Mouse (Mus musculus) heart, embryonic 15.5 days (tissue): Measurements from ENCODE around the gene Tln1. TPM values are rescaled to one million over a fixed set of nuclear protein-coding genes. Genes with fewer than 3 reads are reported as not detected.

Source experiments
- ATAC-seq: fragments of 200-750 bp; cut with Nextera tagmentation; replicated peaks from 2 replicates; pipeline ENCODE4 v1.8.0; 2017; ENCODE audit warnings: low read depth, moderate TSS enrichment; ENCODE audit not compliant: insufficient number of reproducible peaks, insufficient read depth, low FRiP score
- H3K27ac ChIP-seq: fragments of 300-500 bp; sonication (generic); 2 replicates; pipeline ENCODE4 v1.5.1; 2015; ENCODE audit warnings: mild to moderate bottlenecking, inconsistent platforms
- H3K27me3 ChIP-seq: fragments of 300-500 bp; sonication (generic); 2 replicates; pipeline ENCODE4 v1.6.1; 2015; ENCODE audit warnings: inconsistent platforms
- H3K36me3 ChIP-seq: fragments of 300-500 bp; sonication (generic); 2 replicates; pipeline ENCODE4 v1.6.1; 2015; ENCODE audit warnings: mild to moderate bottlenecking, inconsistent platforms
- H3K4me1 ChIP-seq: fragments of 300-500 bp; sonication (generic); replicated peaks from 2 replicates; pipeline ENCODE4 v1.6.1; 2015; ENCODE audit warnings: inconsistent platforms
- H3K4me2 ChIP-seq: fragments of 300-500 bp; sonication (generic); 2 replicates; pipeline ENCODE4 v1.6.1; 2015; ENCODE audit warnings: inconsistent platforms, mild to moderate bottlenecking, moderate library complexity
- H3K4me3 ChIP-seq: fragments of 300-500 bp; sonication (generic); 2 replicates; pipeline ENCODE4 v1.5.1; 2015; ENCODE audit warnings: mild to moderate bottlenecking, inconsistent platforms
- H3K9ac ChIP-seq: fragments of 300-500 bp; sonication (generic); 2 replicates; pipeline ENCODE4 v1.6.1; 2015; ENCODE audit warnings: mild to moderate bottlenecking, inconsistent platforms
- H3K9me3 ChIP-seq: fragments of 300-500 bp; sonication (generic); replicated peaks from 2 replicates; pipeline ENCODE4 v1.6.1; 2016; ENCODE audit warnings: inconsistent platforms
- WGBS: fragments of 180-500 bp; shearing (Covaris S2); methylation state at CpG from one replicate; pipeline ENCODE4 v1.1.7; 2015; ENCODE audit warnings: mixed read lengths; 5-methylcytosine and 5-hydroxymethylcytosine counted together
- polyA plus RNA-seq: library from polyadenylated mRNA; unstranded; fragments of >200 nt; fragmentation: Nextera tagmentation; extraction: Ambion mirVana; gene quantifications from 2 replicates; pipeline ENCODE4 v1.2.1, GENCODE M21; 2015

Gene Tln1
- polyA plus RNA-seq, 1 experiment from 2014 or later: 77.6 TPM

DNA sequence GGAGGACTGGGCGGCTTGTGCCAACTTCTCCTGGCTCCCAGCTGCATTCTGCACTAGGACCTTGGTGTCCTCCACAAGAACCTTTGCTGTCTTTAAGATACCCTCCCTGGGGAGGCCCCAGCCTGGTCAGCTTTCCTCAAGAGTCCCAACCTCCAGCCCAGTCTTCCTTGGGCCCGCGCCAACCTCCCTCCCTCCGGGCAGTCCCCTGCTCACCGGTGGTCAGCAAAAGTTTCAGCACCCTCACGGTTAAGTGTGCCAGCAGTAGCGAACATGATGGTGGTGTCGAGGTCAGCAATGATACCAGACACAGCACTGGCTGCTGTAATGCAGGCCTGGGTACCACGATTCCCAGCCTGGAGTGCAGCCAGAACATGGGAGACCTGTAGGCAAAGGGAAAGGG is 26.5 kb downstream of the Tln1 start:
- H3K4me3 ChIP-seq: no peak overlapping the region
- no peaks in the 10 kb centered on the region for H3K9me3 ChIP-seq
- no peak overlapping the region for H3K27ac ChIP-seq
- ATAC-seq: no peak
- WGBS: 84% methylated on average over 9 of the region's 9 CpGs
- H3K4me2 ChIP-seq: no peak overlapping the region
- H3K9ac ChIP-seq: no peak overlapping the region
- H3K4me1 ChIP-seq: peaks cover 3% of the 10 kb centered on the region
- H3K36me3 ChIP-seq: peaks cover 99% of the 10 kb centered on the region
- no peaks in the 10 kb centered on the region for H3K27me3 ChIP-seq

DNA sequence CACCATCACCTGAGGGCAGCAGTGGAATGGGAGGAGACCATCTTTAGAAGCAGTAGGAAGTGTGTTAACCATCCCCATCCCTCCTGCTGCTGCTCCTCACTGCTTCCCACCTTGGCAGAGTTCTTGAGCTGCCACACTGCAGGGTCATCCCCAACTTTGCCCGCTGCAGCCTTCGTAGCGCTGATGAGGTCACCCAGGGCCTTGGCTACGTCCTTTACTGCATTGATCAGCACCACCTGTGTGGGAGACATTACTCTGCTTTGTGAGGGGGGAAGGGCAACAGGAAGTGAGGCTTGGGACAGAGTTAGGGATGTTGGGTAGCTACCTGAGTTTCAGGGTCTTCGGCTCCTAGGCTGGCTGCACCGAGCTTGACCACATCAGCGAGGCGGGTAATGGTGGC is 26.9 kb downstream of the Tln1 start:
- 95% methylated on average over 8 of the region's 8 CpGs for WGBS
- peaks cover 99% of the 10 kb centered on the region for H3K36me3 ChIP-seq
- ATAC-seq: no peak
- H3K27ac ChIP-seq: no peak overlapping the region
- H3K9me3 ChIP-seq: no peaks in the 10 kb centered on the region
- no peak overlapping the region for H3K4me3 ChIP-seq
- no peak overlapping the region for H3K4me2 ChIP-seq
- H3K4me1 ChIP-seq: peaks cover 7% of the 10 kb centered on the region
- H3K9ac ChIP-seq: no peak overlapping the region
- H3K27me3 ChIP-seq: no peaks in the 10 kb centered on the region

DNA sequence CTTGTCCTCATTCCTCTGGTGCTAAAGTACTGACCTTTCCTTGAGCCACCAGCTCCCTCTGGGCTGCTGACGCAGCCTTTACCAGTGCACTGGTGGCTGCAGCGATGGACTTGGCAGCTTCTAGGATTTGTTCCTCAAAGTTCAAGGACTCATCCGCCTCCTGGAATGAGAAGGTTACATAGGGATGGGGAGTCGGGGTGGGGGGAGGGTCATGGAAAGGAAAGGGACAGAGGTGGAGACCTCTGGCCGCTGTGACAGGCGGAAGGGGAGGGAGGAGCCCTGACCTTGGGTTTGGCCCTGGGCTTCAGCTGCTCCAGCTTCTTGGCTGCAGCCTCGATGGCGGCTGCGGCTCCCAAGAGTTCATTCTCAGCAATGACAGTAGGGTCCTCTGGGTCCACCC is 29.2 kb downstream of the Tln1 start:
- Histone ChIP-seq H3K27ac (no peak overlapping the region), H3K36me3 (peaks cover 75% of the 10 kb centered on the region), H3K4me3 (no peak overlapping the region), H3K4me2 (no peak overlapping the region), H3K9ac (no peak overlapping the region), H3K9me3 (no peaks in the 10 kb centered on the region), H3K27me3 (no peaks in the 10 kb centered on the region), H3K4me1 (peaks cover 16% of the 10 kb centered on the region)
- no peak for ATAC-seq
- 81% methylated on average over 9 of the region's 9 CpGs for WGBS

DNA sequence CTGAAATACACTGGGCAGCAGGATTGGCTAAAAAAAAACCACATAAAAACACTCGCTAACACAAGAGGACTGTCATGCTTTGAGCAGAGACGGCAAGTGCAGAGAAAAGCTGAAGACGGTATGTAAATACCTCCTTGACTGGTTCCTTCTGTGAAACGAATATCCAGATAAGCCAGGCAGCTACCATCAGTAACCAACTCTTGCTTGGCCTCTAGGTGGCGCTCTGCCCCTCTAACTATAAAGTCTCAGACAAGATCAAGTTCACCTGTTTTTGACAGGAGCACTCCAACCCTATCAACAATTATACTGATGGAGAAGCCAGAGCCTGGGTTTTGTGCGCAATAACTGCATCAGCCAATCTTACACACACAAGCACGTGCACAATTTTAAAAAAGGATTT is 31.9 kb downstream of the Tln1 start:
- H3K9me3 ChIP-seq: no peaks in the 10 kb centered on the region
- peak overlapping the region; percentile 10; the same call in 1 of the 2 replicates for H3K27ac ChIP-seq
- H3K36me3 ChIP-seq: peaks cover 48% of the 10 kb centered on the region
- WGBS: 11% methylated on average over 7 of the region's 7 CpGs
- ATAC-seq: no peak
- no peaks in the 10 kb centered on the region for H3K27me3 ChIP-seq
- H3K4me3 ChIP-seq: no peak overlapping the region
- H3K9ac ChIP-seq: no peak overlapping the region
- H3K4me1 ChIP-seq: peaks cover 16% of the 10 kb centered on the region
- no peak overlapping the region for H3K4me2 ChIP-seq

DNA sequence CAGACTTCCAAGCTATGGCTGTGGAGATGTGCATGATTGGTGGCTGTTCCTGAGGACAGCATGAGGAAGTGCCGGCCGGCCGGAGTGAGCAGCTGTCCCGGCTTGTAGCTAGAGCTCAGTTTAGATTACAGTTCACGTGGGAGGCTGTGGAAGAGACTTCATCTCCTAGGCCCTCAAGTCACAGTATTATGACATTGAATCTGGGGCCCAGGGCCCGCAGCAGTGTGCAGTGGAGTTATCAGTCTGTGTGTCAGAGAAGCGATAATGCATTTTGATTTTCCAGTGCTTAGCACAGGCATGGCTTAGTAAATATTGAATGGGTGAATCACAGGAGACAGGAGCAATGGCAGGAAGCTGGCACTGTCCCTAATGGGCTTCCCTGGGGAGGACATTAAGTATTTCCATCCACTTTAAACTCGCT is 32.4 kb downstream of the Tln1 start:
- WGBS: 30% methylated on average over 8 of the region's 8 CpGs
- Histone ChIP-seq H3K9me3 (no peaks in the 10 kb centered on the region), H3K27me3 (no peaks in the 10 kb centered on the region), H3K27ac (peak overlapping the region; percentile 10), H3K9ac (no peak overlapping the region), H3K4me3 (no peak overlapping the region), H3K4me2 (no peak overlapping the region), H3K4me1 (peaks cover 16% of the 10 kb centered on the region), H3K36me3 (peaks cover 43% of the 10 kb centered on the region)
- peak; percentile 31; the same call in 1 of the 2 replicates for ATAC-seq

DNA sequence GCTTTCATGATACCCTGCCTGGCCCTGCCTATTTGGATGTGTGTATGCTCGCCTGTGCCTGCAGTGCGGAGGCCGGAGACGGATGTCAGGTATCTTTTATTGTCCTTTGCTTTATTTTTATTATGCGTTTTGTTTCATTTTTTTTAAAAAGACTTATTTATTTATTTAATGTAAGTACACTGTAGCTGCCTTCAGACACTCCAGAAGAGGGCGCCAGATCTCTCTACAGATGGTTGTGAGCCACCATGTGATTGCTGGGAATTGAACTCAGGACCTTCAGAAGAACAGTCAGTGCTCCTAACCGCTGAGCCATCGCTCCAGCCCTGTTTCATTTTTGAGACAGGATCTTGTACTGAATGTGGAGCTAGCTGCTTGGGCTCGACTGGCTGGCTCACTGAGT is 34.0 kb downstream of the Tln1 start:
- Histone ChIP-seq H3K4me1 (peaks cover 24% of the 10 kb centered on the region), H3K4me3 (no peak overlapping the region), H3K27me3 (no peaks in the 10 kb centered on the region), H3K36me3 (peaks cover 28% of the 10 kb centered on the region), H3K9ac (no peak overlapping the region), H3K27ac (no peak overlapping the region), H3K9me3 (no peaks in the 10 kb centered on the region), H3K4me2 (no peak overlapping the region)
- WGBS: 79% methylated on average over 9 of the region's 9 CpGs
- no peak for ATAC-seq

DNA sequence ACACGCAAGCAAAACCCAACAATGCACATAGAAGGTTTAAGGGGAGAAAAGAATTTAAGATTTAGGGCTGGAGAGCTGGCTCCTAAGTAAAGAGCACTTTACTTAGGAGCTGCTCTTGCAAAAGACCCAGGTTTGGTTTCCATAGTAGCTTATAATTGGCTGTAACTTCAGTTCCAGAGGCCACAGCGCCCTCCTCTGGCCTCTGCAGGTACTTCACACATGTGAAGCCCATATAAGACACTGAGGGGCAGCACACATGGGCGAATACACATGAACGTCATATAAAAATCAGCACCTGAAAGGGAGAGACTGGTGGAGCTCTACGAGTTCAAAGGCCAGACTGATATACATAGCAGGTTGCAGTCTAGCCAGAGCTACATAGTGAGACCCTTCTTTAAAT is 34.6 kb downstream of the Tln1 start:
- Histone ChIP-seq H3K9me3 (no peaks in the 10 kb centered on the region), H3K9ac (no peak overlapping the region), H3K27me3 (no peaks in the 10 kb centered on the region), H3K4me2 (no peak overlapping the region), H3K27ac (no peak overlapping the region), H3K4me1 (peaks cover 28% of the 10 kb centered on the region), H3K4me3 (no peak overlapping the region), H3K36me3 (peaks cover 22% of the 10 kb centered on the region)
- WGBS: 62% methylated on average over 5 of the region's 5 CpGs
- no peak for ATAC-seq

DNA sequence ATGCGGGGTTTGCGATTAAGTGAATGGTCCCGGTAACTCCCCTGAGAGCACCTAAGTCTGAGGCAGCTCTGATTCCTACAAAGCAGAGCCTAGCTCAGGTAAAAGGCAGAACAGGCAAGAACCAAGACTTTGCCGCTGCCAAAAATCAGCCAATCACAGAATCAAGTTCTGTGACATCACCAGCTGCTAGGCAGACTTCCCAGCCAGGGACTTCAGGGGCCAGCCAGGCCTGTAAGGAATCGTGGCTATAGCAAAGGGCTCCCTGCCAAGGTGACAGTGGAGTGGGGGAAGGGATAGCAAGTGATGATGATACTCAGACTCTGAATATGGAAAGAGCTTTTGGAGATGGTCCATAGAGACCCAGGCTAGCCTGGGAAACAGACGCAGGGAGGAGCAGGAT is 42.5 kb downstream of the Tln1 start:
- Histone ChIP-seq H3K36me3 (peaks cover 30% of the 10 kb centered on the region), H3K4me3 (peak overlapping the region; percentile 15; the same call in 1 of the 2 replicates), H3K9ac (peak overlapping the region; percentile 24; the same call in 1 of the 2 replicates), H3K27ac (peak overlapping the region; percentile 86), H3K9me3 (no peaks in the 10 kb centered on the region), H3K4me1 (peaks cover 63% of the 10 kb centered on the region), H3K27me3 (no peaks in the 10 kb centered on the region), H3K4me2 (peak overlapping the region; percentile 78)
- ATAC-seq: 0 out of 2 replicates have a peak, but pooled peaks have one; percentile 6
- 15% methylated on average over 6 of the region's 6 CpGs for WGBS

DNA sequence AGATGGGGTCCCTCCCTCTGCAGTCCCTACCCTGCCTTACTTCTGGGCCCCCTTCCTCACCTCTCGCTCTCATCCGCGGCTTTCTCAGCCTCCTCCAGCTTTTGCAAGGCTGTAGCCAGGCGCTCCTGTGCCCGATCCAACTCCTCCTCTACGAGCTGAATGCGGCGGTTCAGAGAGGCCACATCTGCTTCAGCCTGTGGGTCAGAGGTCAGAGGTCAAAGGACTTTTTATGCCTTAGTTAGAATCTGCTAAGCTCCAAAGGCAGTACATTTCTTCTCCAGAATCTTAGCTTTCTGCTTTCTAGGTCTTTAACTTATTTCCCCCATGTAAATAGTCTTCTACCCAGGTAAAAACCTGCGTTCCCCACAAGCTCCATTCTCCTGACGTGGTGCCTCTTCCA is 42.9 kb downstream of the Tln1 start:
- Histone ChIP-seq H3K27ac (no peak overlapping the region), H3K9me3 (no peaks in the 10 kb centered on the region), H3K4me1 (peaks cover 65% of the 10 kb centered on the region), H3K27me3 (no peaks in the 10 kb centered on the region), H3K9ac (peak overlapping the region; percentile 24; the same call in 1 of the 2 replicates), H3K36me3 (peaks cover 30% of the 10 kb centered on the region), H3K4me3 (peak overlapping the region; percentile 15; the same call in 1 of the 2 replicates), H3K4me2 (peak overlapping the region; percentile 78)
- WGBS: 32% methylated on average over 10 of the region's 10 CpGs
- ATAC-seq: no peak

DNA sequence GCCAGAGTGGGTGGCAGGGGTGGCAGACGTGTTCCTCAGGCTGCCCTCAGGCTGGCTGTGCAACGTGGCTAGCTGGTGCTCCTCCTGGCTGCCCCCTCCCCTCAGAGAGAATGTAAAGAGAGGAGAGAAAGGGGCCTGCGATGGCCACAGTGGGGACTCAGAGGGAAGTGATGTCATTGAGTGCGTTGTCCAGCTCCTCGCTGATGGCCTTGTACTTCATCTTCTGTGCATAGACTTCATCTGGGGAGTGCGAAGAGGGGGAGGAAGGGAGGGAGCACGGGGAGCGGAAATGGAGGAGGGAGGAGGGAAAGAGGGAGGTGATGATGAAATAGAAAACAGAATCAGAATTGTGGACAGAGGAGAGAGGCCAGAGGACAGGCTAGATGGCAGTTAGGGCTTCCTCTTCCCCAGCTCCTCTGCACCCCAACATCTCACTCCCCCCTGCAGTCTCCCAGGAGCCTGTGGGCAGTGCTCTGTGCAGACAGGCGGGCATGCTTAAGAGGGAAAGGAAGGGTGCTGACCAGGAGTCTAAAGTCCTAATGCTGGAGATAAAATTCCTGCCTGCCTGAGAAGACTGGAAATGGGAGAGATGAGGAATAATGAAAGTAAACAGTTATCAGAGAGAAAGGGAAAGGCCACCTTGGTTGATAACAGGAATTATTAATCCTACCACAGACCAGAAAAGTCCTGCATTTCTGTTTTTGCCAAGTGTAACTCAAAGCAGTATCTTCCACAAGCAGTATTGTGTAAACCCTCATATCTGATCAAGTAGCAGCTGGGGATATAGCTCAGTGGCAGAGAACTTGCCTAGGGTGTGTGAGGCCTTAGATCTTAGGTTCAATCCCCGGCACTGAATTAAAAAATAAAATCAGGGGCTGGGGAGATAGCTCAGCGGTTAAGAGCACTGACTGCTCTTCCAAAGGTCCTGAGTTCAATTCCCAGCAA is 46.5 kb downstream of the Tln1 start:
- Histone ChIP-seq H3K4me2 (no peak overlapping the region), H3K9ac (no peak overlapping the region), H3K4me1 (peaks cover 43% of the 10 kb centered on the region), H3K27ac (no peak overlapping the region), H3K9me3 (no peaks in the 10 kb centered on the region), H3K27me3 (no peaks in the 10 kb centered on the region), H3K4me3 (no peak overlapping the region), H3K36me3 (peaks cover 30% of the 10 kb centered on the region)
- no peak for ATAC-seq
- 67% methylated on average over 11 of the region's 11 CpGs for WGBS

DNA sequence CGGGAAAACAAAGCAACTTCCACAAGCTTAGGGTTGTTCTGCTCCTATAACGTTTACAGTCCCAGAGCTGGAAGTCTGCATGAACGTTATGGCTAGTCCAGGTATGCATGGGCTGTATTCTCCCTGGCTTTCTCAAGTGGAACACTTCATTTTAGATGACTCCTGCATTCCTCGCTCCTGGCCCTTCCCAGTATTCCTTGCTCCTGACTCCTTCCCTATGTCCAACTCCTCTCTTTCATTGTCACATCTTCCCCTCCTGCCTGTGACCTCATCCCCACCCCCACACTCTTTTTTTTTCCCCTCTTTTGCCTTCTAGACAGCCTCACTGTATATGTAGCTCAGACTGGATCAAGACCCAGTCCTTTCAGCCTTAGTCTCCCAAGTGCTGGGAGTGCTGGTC is 48.7 kb downstream of the Tln1 start:
- no peak overlapping the region for H3K9ac ChIP-seq
- H3K36me3 ChIP-seq: peaks cover 25% of the 10 kb centered on the region
- 54% methylated on average over 4 of the region's 4 CpGs for WGBS
- no peaks in the 10 kb centered on the region for H3K9me3 ChIP-seq
- no peak overlapping the region for H3K27ac ChIP-seq
- no peak overlapping the region for H3K4me3 ChIP-seq
- peaks cover 25% of the 10 kb centered on the region for H3K4me1 ChIP-seq
- H3K27me3 ChIP-seq: no peaks in the 10 kb centered on the region
- H3K4me2 ChIP-seq: no peak overlapping the region
- ATAC-seq: no peak

DNA sequence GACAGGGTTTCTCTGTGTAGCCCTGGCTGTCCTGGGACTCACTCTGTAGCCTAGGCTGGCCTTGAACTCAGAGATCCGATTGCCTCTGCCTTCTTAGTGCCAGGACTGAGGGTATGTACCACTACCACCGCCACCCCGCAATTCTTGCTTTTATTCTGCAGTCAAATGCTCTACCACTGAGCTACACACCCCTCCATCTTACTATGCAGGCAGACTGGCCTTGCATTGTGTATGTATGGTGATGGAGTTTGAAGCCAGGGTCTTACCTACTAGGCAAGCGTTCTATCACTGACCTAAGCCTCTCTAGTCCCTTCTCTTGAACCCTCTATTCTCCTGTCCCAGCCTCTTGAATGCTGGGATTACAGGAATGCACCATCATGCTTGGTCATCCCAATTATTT is 49.2 kb downstream of the Tln1 start:
- H3K27ac ChIP-seq: no peak overlapping the region
- no peak overlapping the region for H3K4me2 ChIP-seq
- no peaks in the 10 kb centered on the region for H3K27me3 ChIP-seq
- no peak overlapping the region for H3K4me3 ChIP-seq
- H3K4me1 ChIP-seq: peaks cover 29% of the 10 kb centered on the region
- no peak overlapping the region for H3K9ac ChIP-seq
- no peak for ATAC-seq
- peaks cover 20% of the 10 kb centered on the region for H3K36me3 ChIP-seq
- H3K9me3 ChIP-seq: no peaks in the 10 kb centered on the region
- WGBS: 89% methylated on average over 4 of the region's 4 CpGs
